Mouse (Mus musculus): Measurements from ENCODE around the gene 2810021J22Rik.

GRCm38 (mm10) chr11:58904410-58904718, 37.3 kb downstream of the 2810021J22Rik start:
- TF ChIP-seq CTCF (conservative IDR thresholded peaks at IDR 0.05; ENCODE audit: low read length) (no peak), NANOG (IDR thresholded peaks at IDR 0.05; ENCODE audit: borderline replicate concordance, low read length) (no peak)
